Mouse (Mus musculus): ENCODE results near the gene Dkc1. TPM values are rescaled to one million over a fixed set of nuclear protein-coding genes. Genes with fewer than 3 reads are reported as not detected.

The Dkc1 gene
- polyA plus RNA-seq, 1 experiment from 2014 or later = 153 TPM

Other genes starting within 250 kb of the Dkc1 start
- gene Gab3, start 10.4 kb upstream of the Dkc1 start, polyA plus RNA-seq (2014; fragmentation: Nextera tagmentation; extraction: Ambion mirVana) = 1.8 and 2.8 TPM in 2 replicates
- gene Mpp1, start 35.2 kb downstream of the Dkc1 start, polyA plus RNA-seq (2014; fragmentation: Nextera tagmentation; extraction: Ambion mirVana) = 55.6 and 64.3 TPM in 2 replicates
- gene Smim9, start 67.9 kb downstream of the Dkc1 start, polyA plus RNA-seq (2014; fragmentation: Nextera tagmentation; extraction: Ambion mirVana) = not detected in 2 replicates

Measured in intestine, embryonic 14.5 days (tissue).